Mouse (Mus musculus): ENCODE measurements around the gene Olfr434. TPM values are rescaled to one million over a fixed set of nuclear protein-coding genes. Genes with fewer than 3 reads are reported as not detected.
"Not testable (repeated sequence)": the region's sequence is repeated elsewhere in the genome, so short reads cannot be mapped to it uniquely, and the experiment has no call there.

Olfr434 gene
- not detected in 2 replicates for total RNA-seq (2015; ENCODE audit: low replicate concordance)
- not detected in 2 replicates for total RNA-seq (2017; ENCODE audit: low replicate concordance)

- ATAC-seq (replicated peaks; ENCODE audit: low FRiP score, poor library complexity, severe bottlenecking) = not testable (repeated sequence)
Measured at GRCm38 (mm10) chr6:43212873-43213272, at the start of gene Olfr434. Gene Olfr434, plus strand, starts transcription at chr6:43213021.

GRCm38 (mm10) chr6:43167246-43167645, 45.6 kb upstream of the Olfr434 start:
- no peak for ATAC-seq (replicated peaks; ENCODE audit: low FRiP score, poor library complexity, severe bottlenecking)

GRCm38 (mm10) chr6:43171840-43172239, 41.0 kb upstream of the Olfr434 start, which contains the start of gene Olfr13:
Gene Olfr13, plus strand, starts transcription at chr6:43172140.
- no peak for ATAC-seq (replicated peaks; ENCODE audit: low FRiP score, poor library complexity, severe bottlenecking)

- ATAC-seq (replicated peaks; ENCODE audit: low FRiP score, poor library complexity, severe bottlenecking) = no peak
Measured at GRCm38 (mm10) chr6:43178129-43178528, 34.7 kb upstream of the Olfr434 start.

- ATAC-seq (replicated peaks; ENCODE audit: low FRiP score, poor library complexity, severe bottlenecking) = no peak
Measured at GRCm38 (mm10) chr6:43178584-43179501, 34.0 kb upstream of the Olfr434 start.

GRCm38 (mm10) chr6:43190986-43191385, 21.8 kb upstream of the Olfr434 start:
- no peak for ATAC-seq (replicated peaks; ENCODE audit: low FRiP score, poor library complexity, severe bottlenecking)

GRCm38 (mm10) chr6:43196781-43197180, 16.0 kb upstream of the Olfr434 start, which contains the start of gene Olfr435:
Gene Olfr435, plus strand, starts transcription at chr6:43197146.
- ATAC-seq (replicated peaks; ENCODE audit: low FRiP score, poor library complexity, severe bottlenecking) = no peak

- no peak for ATAC-seq (replicated peaks; ENCODE audit: low FRiP score, poor library complexity, severe bottlenecking)
Measured at GRCm38 (mm10) chr6:43198094-43198493, 14.7 kb upstream of the Olfr434 start.

- no peak for ATAC-seq (replicated peaks; ENCODE audit: low FRiP score, poor library complexity, severe bottlenecking)
Measured at GRCm38 (mm10) chr6:43202786-43203185, 10.0 kb upstream of the Olfr434 start.

GRCm38 (mm10) chr6:43205355-43205754, 7.5 kb upstream of the Olfr434 start:
- ATAC-seq (replicated peaks; ENCODE audit: low FRiP score, poor library complexity, severe bottlenecking) = no peak

- ATAC-seq (replicated peaks; ENCODE audit: low FRiP score, poor library complexity, severe bottlenecking) = not testable (repeated sequence)
Measured at GRCm38 (mm10) chr6:43231255-43231654, 18.4 kb downstream of the Olfr434 start, which contains the start of gene Olfr47. Gene Olfr47, plus strand, starts transcription at chr6:43231529.

- ATAC-seq (replicated peaks; ENCODE audit: low FRiP score, poor library complexity, severe bottlenecking) = no peak
Measured at GRCm38 (mm10) chr6:43242061-43242460, 29.2 kb downstream of the Olfr434 start.

- ATAC-seq (replicated peaks; ENCODE audit: low FRiP score, poor library complexity, severe bottlenecking) = no peak
Measured at GRCm38 (mm10) chr6:43247396-43247795, 34.6 kb downstream of the Olfr434 start.

GRCm38 (mm10) chr6:43252994-43253393, 40.2 kb downstream of the Olfr434 start:
- no peak for ATAC-seq (replicated peaks; ENCODE audit: low FRiP score, poor library complexity, severe bottlenecking)

- no peak for ATAC-seq (replicated peaks; ENCODE audit: low FRiP score, poor library complexity, severe bottlenecking)
Measured at GRCm38 (mm10) chr6:43254193-43254926, 41.5 kb downstream of the Olfr434 start.

- ATAC-seq (replicated peaks; ENCODE audit: low FRiP score, poor library complexity, severe bottlenecking) = no peak
Measured at GRCm38 (mm10) chr6:43260756-43261155, 47.9 kb downstream of the Olfr434 start.

- no peak for ATAC-seq (replicated peaks; ENCODE audit: low FRiP score, poor library complexity, severe bottlenecking)
Measured at GRCm38 (mm10) chr6:43265363-43266041, 52.7 kb downstream of the Olfr434 start, which contains the start of gene Arhgef5. Gene Arhgef5, plus strand, starts transcription at chr6:43265582.

GRCm38 (mm10) chr6:43266356-43266755, 53.5 kb downstream of the Olfr434 start:
- no peak for ATAC-seq (replicated peaks; ENCODE audit: low FRiP score, poor library complexity, severe bottlenecking)

Measured in erythroblast, adult 5-6 weeks (primary cell).